Mouse (Mus musculus) pancreas, adult 10 weeks (tissue): ENCODE data around the gene Cd163l1. TPM values are rescaled to one million over a fixed set of nuclear protein-coding genes. Genes with fewer than 3 reads are reported as not detected.

Source experiments
- polyA plus RNA-seq: library from polyadenylated mRNA; stranded (reverse); fragments of 350-450 nt; fragmentation: Illumina TruSeq; extraction: RNeasy Lipid Tissue Mini Kit (QIAGEN cat#74804); gene quantifications from one replicate; pipeline ENCODE4 v1.2.3, GENCODE M21; 2015; ENCODE audit warnings: low read depth, low replicate concordance; ENCODE audit not compliant: insufficient read depth

Cd163l1 gene
- not detected for polyA plus RNA-seq

DNA sequence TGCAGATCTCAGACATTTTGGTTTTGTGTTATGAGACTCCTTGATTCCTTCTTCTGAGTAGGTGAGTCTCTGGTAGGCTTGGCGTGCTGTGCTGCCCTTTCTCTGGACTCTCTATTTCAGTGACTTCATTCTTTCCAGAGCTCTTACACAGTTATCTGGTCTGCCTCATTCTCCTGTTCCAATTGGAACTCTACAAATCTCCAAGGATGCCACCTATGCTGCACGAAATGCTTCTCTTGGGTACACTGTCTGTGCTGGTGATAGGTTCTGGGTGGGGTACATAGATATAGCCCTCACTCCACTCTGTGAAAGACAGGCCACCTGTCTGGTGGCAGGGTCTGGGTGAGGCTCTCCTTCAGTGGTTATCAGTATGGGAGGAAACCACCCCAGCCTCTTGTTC, at the start of gene Cd163l1:
Gene Cd163l1, plus strand, starts transcription at position 301 of the 400 bp plus-strand sequence.

DNA sequence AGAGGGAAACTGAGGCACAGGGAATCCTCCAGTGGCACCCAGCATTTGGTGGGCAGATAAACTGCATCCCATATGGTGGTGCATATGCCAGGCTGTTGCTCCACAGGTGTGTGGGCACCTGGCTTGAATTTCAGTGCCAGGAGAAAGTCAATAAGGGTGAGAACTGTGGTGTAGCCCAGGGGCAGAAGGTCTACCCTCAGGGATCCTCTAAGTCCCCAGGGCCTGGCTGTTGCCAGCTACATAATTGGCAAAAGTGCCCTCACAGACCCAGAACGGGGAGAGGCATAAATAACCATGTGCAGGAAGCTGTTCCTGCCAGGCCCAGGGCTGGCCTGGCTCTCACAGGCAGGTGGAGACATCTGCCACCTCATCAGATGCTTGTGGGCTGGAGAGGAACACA, 45.1 kb upstream of the Cd163l1 start, which contains the start of gene Olfr523:
Gene Olfr523, plus strand, starts transcription at position 282 of the 400 bp plus-strand sequence.

DNA sequence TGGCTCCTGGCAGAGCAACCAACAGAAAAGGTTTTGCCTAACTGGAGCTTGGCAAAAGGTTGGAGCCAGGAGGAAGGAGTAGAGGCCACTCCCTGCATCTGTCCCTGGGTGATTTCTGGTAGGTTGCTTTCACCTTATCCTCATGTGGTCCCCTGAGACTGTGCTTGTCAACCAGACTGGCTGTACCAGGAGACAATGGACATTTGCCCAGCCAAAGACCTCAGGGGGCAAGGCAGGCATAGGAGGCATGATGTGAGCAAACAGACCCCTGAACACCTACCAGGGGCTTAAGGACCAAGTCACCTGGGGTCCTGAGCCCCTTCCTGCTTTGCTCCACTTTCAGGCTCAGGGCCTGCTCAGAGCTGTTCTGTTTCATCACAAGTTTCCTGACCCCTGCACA, 12.2 kb upstream of the Cd163l1 start, which contains the start of gene Olfr524:
Gene Olfr524, minus strand, starts transcription at position 101 of the 400 bp plus-strand sequence.

DNA sequence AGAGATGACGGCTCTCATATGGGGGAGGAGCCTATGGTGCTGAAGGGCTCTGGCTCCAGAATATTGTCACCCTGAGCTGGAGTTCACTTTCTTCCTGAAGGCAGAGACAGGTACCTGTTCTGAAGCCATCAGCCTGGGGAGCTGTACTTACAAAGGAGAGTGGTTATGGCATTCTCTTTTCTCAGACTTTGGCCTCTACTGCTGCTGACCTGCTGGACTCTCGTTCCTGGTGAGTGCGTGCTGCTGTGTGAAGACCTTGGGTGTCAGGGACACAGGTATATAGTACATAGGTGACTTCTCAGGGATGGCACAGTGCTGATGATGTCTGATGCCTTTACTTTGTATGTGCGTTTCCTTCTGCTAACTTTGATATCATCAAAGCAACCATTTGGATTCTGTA, 29.1 kb downstream of the Cd163l1 start, which contains the start of gene 5830411N06Rik:
Gene 5830411N06Rik, plus strand, starts transcription at position 69 of the 400 bp plus-strand sequence.

Other genes with a start within 250 kb of the Cd163l1 start
- not detected for gene 6430531B16Rik, start 239.5 kb upstream of the Cd163l1 start, polyA plus RNA-seq
- 0.85 TPM for gene Adam8, start 225.7 kb upstream of the Cd163l1 start, polyA plus RNA-seq
- gene Zfp511, start 181.9 kb upstream of the Cd163l1 start, polyA plus RNA-seq, result 14.4 TPM
- gene Tubgcp2, start 181.6 kb upstream of the Cd163l1 start, polyA plus RNA-seq, result 4.0 TPM
- not detected for gene Msx3, start 169.2 kb upstream of the Cd163l1 start, polyA plus RNA-seq
- not detected for gene Caly, start 135.7 kb upstream of the Cd163l1 start, polyA plus RNA-seq
- not detected for gene Prap1, start 124.9 kb upstream of the Cd163l1 start, polyA plus RNA-seq
- gene Fuom, start 115.8 kb upstream of the Cd163l1 start, polyA plus RNA-seq, result 41.4 TPM
- 3.7 TPM for gene Paox, start 102.5 kb upstream of the Cd163l1 start, polyA plus RNA-seq
- 20.1 TPM for gene Echs1, start 101.8 kb upstream of the Cd163l1 start, polyA plus RNA-seq
- gene Mtg1, start 80.7 kb upstream of the Cd163l1 start, polyA plus RNA-seq, result 4.7 TPM
- gene Sprn, start 63.4 kb upstream of the Cd163l1 start, polyA plus RNA-seq, result 0.39 TPM
- gene Olfr522, start 53.5 kb upstream of the Cd163l1 start, polyA plus RNA-seq, result not detected
- gene Olfr523, start 45.0 kb upstream of the Cd163l1 start, polyA plus RNA-seq, result not detected
- not detected for gene Olfr524, start 12.3 kb upstream of the Cd163l1 start, polyA plus RNA-seq
- not detected for gene 5830411N06Rik, start 29.0 kb downstream of the Cd163l1 start, polyA plus RNA-seq
- not detected for gene Olfr525, start 102.6 kb downstream of the Cd163l1 start, polyA plus RNA-seq
- gene Olfr527, start 115.8 kb downstream of the Cd163l1 start, polyA plus RNA-seq, result not detected
- gene Olfr60, start 143.4 kb downstream of the Cd163l1 start, polyA plus RNA-seq, result not detected
- not detected for gene Olfr530, start 158.1 kb downstream of the Cd163l1 start, polyA plus RNA-seq
- gene Olfr531, start 184.7 kb downstream of the Cd163l1 start, polyA plus RNA-seq, result not detected
- not detected for gene Olfr532, start 203.4 kb downstream of the Cd163l1 start, polyA plus RNA-seq
- not detected for gene Olfr533, start 245.1 kb downstream of the Cd163l1 start, polyA plus RNA-seq